Mouse (Mus musculus) ZHBTc4 (cell line): ENCODE measurements at regions not wholly inside any gene's neighbourhood (a gene's known extent, or its start where the extent isn't known, plus 50 kb on each side); places are given as distances from the start of the nearest gene placed in this dataset.

Source experiments
- DNase-seq: peaks from one replicate; pipeline ENCODE4 v3.0.0-alpha.2; 2011; ENCODE audit warnings: low read depth, low spot score

- DNase-seq, result no peak
Measured at GRCm38 (mm10) chr6:6291781-6292180, 74.8 kb upstream of the Slc25a13 start.

GRCm38 (mm10) chr6:6290427-6290826 is 73.5 kb upstream of the Slc25a13 start:
- DNase-seq, result no peak

- peak; percentile 83 for DNase-seq
Measured at GRCm38 (mm10) chr6:6289806-6290205, 72.8 kb upstream of the Slc25a13 start.

- DNase-seq, result no peak
Measured at GRCm38 (mm10) chr6:6280812-6281568, 64.0 kb upstream of the Slc25a13 start.

- DNase-seq, result peak; percentile 72
Measured at GRCm38 (mm10) chr6:6279646-6280045, 62.7 kb upstream of the Slc25a13 start.

GRCm38 (mm10) chr6:6270545-6270944 is 53.6 kb upstream of the Slc25a13 start:
- DNase-seq, result no peak
